Mouse (Mus musculus) CH12F3 (cell line): ENCODE measurements around the gene Cyp2r1.
"Not testable (repeated sequence)": the region's sequence is repeated elsewhere in the genome, so short reads cannot be mapped to it uniquely, and the experiment has no call there.

Source experiments
- in situ Hi-C: fragments of 300-500 bp; cut with MboI; formaldehyde crosslinking; loops from 2 replicates; pipeline ENCODE4 v1.14.3; 2020; ENCODE audit warnings: low sequenced_read_pairs

Cyp2r1 gene

GRCm38 (mm10) chr7:114562531-114563241 lies at the start of gene Cyp2r1:
TSS of gene Cyp2r1 (minus strand) at chr7:114562972.
- in situ Hi-C loops = no loop called here

GRCm38 (mm10) chr7:114594391-114594790 lies 31.6 kb upstream of the Cyp2r1 start:
- in situ Hi-C loops = not testable (repeated sequence)

DNA sequence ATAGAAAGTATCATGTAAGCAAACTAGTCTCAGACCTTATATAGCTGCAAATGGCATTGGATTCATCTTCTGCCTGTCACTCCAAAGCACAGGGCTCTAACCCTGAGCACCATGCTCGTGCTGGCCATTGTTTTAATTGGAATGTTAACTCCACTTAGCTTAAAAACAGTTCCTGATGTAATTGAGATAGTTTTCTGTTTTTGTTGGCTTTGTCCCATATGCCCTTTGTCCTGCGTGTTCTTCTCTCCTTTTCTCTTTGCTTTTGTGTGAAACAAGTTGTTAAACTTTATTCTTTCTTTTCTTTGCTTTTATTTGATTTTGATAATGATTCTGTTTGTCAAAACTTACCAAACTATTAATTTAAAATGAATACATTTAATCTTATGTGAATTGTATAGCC lies 19.7 kb upstream of the Cyp2r1 start:
- in situ Hi-C loops = no loop called here

GRCm38 (mm10) chr7:114581200-114581599 lies 18.4 kb upstream of the Cyp2r1 start:
- in situ Hi-C loops = no loop called here

DNA sequence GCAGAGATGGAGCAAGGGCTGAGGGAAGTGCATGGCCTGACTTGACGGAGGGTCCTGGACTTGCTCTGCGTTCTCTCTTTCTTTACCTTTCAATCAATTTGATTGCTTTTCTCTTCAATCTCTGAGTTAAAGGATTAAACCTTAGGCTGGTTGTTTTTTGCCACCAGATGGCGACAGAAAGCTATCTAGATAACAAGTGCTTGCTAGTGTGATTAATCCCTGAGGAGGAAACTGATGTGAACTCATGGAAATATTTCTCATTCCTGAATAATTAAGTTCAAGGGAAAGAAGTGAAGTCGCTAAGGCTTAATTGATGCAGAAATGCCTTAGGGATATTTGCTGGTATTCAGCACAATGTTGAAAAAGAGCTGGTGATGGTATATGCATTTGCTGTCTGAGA lies 17.7 kb upstream of the Cyp2r1 start:
- in situ Hi-C loops = no loop called here

DNA sequence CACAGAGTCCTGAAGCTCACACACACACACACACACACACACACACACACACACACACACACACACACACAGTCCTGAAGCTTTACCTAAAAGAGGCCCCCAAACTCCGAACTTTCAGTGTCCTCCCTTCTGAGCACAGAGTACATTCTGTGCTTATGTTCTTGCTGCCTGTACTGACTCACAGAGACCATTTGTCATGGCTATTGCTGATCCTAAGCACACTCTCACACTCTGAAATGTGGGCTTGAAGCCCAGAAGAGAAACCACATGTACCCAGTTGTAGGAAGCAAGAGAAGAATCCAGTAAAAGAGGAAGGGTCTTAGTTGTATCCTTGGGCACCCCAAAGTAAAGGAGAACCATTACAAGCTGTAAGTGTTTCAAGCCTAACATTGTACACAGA lies 14.9 kb upstream of the Cyp2r1 start:
- in situ Hi-C loops = no loop called here

GRCm38 (mm10) chr7:114576931-114577330 lies 14.2 kb upstream of the Cyp2r1 start:
- in situ Hi-C loops = no loop called here

- in situ Hi-C loops = not testable (repeated sequence)
Observed at GRCm38 (mm10) chr7:114573866-114574265, 11.1 kb upstream of the Cyp2r1 start.

- in situ Hi-C loops = no loop called here
Observed at GRCm38 (mm10) chr7:114536179-114536578, 26.6 kb downstream of the Cyp2r1 start.

GRCm38 (mm10) chr7:114526245-114526644 lies 36.5 kb downstream of the Cyp2r1 start:
- in situ Hi-C loops = no loop called here

DNA sequence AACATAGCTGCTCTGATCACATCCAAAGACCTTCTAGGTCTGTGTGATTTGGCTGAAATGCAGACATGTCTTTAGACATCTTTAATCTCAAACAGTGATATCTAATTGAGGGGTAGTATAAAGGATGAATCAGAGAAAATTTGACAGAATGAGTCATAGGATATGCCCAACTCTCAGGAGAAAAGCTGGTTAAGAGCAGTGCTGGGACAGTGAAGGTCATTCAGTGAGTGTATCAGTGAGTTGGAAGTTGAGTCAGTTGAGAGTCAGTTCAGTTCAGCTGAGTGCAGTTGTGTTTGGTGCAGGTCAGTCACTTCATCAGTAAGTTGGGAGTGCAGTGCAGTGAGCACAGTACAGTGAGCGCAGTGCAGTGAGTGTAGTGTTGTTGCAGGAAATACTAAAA lies 42.6 kb downstream of the Cyp2r1 start:
- in situ Hi-C loops = no loop called here

- in situ Hi-C loops = no loop called here
Observed at GRCm38 (mm10) chr7:114508879-114509278, 53.9 kb downstream of the Cyp2r1 start.
